Mouse (Mus musculus) heart, adult 8-10 months (tissue): Measurements from ENCODE around the gene Irf1. TPM values are rescaled to one million over a fixed set of nuclear protein-coding genes. Genes with fewer than 3 reads are reported as not detected.
A peak's percentile ranks its signal among the peaks of the same experiment; 100 is the strongest.

ENCODE experiments used
- DNase-seq: peaks from one replicate; pipeline ENCODE4 v3.0.0; 2022; ENCODE audit warnings: low spot score
- total RNA-seq, 4 experiments: library from RNA; stranded (reverse); gene quantifications; 2 replicates each; pipeline ENCODE4 v1.2.4; 2022

The Irf1 gene
- total RNA-seq, 4 experiments from 2014 or later: 15.7 to 20.1 (median 17.2) TPM

DNA sequence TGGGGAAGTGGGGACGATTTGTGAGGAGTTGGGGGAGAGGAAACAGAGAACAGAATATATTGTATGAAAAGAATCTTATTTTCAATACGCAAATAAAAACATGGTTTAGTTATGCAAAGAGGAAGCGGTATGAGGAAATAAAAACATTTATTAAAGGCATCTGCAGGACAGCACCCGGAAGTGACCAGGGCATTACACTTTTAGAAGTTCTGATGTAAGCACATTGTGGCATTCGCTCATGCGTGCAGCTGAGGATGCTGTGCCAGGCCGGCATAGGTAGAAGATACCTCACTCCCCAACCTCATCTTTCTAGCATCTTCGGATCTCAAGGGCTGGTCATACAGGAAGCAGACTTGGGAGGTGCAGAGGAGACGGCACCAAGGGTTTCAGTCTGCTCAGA lies 13.5 kb downstream of the Irf1 start:
- no peak for DNase-seq

DNA sequence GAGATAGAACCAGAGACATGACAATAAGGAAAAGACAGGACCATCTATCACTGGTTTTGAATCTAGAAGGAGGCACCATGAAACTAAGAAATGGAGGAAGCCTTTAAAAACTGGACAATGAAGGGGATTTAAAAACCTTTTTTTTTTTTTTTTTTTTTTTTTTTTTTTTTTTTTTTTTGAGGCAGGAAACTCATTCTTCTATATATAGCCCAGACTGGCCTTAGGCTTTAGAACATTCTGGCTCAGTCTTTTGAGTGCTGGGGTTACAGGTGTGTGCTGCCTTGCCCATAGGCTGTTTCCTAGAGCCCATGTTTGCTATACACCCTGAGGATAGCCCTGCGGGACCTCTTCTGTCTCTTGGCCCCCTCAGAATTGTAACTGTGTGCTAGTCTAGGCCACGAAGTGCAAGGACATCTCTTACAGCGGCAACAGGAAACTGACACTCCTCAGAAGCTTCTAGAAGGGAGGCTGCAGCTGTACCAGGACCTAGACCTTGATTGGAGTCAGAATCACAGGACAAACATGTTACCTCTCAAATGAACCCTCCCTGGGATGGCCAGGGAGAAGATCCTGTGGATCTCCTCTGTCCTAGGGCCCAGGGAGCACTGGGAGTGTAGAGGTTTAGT lies 15.6 kb downstream of the Irf1 start:
- no peak for DNase-seq

DNA sequence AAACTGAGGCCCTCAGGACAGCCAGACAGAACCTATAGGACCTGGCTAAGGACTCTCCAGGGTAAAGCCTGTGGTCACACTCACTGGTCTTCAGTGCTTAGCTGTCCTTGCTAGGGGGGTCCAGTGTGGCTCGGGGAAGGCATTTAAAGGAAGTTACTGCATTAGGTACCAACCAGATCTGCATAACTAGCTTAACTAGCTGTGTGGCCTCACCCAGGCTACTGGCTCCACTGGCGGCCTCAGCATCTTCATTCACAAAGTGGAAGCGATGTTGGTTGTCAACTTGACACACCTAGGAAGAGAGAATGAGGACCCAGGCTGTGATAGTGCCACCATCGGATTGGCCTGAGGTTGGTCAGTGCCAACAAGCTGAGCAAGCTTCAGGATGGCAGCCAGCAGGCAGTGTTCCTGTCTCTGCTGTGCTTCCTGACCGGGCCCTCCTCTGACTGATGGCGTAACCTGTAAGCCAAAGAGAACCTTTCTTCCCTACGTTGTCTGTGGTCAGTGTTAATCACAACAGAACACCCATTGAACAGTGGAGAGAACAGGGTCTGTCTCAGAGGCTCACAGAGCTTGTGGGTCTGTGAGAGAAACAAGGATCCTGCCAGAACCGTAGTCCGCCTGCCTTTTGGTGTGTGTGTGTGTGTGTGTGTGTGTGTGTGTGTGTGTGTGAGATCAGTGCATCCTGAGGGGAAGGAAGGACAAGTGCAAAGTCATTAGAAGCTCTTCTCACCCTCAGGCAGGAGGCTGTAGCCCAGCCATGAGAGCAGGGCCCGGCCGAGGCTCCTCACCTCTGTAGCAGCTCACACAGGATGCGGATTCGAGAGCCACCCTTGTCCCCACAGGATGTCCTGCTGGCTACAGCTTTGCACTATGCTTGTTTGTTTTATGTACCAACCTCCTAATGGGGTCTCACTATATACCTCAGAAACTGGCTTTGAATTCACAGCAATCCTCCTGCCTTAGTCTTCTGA lies 16.5 kb downstream of the Irf1 start:
- no peak for DNase-seq

DNA sequence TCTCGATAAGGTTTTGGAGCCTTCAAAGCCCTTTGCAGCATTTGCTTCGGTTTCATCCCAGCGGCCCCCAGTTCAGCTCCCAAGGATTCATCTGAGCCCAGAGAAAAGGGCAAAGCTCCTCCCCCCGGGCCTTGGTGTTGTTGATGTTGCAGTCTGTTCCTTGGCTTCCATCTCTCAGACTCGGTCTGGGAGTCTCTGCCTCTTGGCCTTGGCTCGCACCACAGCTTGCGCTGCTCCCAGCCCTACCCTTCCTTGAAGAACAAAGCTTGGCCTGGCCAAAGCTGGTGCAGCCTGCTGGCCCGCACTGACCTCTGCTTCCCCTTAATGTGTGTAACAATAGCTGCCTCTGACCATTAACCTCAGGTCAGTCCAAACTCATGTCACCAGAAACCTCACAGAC lies 18.4 kb downstream of the Irf1 start:
- DNase-seq: peak; percentile 79

DNA sequence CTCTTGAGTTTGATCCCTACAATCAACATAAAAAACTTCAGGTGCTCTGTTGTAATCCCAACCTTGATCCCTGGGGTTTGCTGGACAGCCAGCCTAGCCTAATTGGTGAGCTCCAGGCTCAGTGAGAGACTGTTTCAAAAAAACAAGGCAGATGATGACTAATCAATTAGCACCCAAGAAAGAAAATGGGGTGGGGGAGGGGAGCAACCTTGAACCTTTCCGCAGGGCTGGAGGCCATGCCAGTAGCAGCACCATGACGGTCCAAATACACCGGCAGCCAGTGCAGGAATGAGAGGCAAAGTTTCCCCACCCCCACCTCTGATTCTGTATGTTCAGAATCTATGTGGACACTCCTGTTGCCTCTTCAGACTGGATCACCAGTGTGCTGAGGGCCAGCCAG lies 19.5 kb downstream of the Irf1 start:
- no peak for DNase-seq

DNA sequence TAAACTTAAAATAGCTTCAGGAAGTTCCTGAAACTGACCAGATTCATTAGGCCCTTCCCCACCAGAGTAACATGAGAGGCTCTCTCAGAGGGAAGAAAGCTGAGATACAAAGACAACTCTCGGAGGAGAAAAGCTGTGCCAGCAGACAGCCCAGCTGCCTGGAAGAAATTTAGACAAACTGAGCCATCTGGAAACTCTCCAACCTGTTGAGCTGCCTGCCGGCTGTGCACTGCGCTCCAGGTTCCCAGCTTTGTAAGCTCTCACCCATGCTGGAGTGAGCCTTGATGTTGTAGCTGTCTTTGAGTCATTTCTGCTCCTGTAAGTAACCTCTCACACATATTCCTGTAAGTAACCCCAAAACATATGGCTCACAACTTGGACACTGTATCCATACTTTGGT lies 23.2 kb downstream of the Irf1 start:
- no peak for DNase-seq

DNA sequence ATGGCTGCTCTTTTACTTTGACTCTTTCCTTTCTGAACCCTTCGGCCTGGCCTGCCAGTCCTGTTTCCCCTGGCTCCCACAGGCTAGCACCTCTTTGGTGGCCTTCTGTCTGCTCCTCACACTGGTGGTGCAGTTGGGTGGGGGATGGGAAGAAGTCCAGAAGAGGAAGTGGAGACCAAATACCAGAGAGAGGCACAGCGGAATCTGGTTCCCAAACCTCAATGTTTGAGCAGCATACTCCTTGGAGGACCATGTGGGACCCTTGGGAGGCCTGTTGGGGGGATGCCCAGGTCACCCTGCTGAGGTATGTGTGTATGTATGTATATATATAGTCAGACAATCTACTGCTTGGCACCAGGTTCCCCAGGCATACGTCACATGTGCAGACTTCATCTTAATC lies 24.2 kb downstream of the Irf1 start:
- no peak for DNase-seq

DNA sequence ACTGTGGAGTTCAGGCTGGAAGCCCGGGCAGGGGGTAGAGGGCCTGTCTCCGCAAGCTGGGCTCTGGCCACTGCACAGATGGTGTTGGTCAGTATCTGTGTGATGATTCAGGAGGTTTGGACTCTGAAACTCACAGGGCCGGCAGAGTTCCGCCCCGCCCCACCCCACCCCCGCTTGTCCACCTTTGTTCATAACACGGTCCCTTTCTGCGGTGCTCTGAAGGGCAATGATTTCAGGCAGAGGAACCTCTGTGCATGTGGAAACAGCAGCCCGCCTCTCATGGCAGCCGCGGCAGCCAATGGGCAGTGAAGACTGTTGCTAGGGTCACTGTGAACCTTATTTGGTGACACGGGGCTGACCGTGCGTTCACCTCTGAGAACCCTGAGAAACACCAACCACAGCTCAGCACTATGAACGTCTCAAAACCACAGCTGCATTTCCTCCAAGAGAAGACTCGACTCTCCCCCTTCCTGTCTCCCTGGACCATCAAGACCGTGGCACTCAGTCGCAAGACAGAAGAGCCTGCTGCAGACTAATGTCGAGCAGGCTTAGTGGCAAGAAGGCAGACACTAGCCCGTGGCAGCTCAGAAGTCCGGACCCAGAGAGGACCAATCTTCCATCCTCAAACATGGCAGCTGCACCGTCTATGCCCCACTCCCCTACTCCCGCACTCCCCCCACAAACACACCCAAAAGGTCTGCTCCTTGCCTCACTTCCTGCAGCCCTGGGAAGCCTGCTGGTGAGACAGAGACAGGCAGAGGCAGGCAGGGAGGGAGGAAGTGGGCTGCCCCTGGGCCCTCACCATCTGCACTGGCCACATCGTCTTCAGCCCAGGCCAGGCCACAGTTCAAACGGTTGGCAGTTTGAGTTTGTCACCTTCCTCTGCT lies 25.1 kb downstream of the Irf1 start:
- DNase-seq: no peak

DNA sequence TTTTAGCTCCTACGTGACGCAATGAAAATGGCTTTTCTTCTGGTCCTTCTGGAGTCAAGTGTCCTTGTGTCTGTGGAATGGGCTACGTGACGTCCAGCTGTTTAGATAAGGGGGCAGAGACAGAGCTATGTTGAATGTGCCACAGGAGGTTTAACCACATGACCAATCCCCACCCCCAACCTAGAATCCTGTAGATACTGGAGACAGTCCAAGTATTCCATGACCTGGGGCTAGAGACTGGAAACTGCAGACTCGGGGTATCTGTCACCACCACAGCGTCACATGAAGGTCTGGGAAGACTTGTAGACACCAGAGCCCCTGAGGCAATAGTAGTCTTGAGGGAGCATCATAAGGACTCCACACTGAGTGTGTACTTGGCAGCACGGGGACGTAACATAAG lies 26.0 kb downstream of the Irf1 start:
- no peak for DNase-seq

DNA sequence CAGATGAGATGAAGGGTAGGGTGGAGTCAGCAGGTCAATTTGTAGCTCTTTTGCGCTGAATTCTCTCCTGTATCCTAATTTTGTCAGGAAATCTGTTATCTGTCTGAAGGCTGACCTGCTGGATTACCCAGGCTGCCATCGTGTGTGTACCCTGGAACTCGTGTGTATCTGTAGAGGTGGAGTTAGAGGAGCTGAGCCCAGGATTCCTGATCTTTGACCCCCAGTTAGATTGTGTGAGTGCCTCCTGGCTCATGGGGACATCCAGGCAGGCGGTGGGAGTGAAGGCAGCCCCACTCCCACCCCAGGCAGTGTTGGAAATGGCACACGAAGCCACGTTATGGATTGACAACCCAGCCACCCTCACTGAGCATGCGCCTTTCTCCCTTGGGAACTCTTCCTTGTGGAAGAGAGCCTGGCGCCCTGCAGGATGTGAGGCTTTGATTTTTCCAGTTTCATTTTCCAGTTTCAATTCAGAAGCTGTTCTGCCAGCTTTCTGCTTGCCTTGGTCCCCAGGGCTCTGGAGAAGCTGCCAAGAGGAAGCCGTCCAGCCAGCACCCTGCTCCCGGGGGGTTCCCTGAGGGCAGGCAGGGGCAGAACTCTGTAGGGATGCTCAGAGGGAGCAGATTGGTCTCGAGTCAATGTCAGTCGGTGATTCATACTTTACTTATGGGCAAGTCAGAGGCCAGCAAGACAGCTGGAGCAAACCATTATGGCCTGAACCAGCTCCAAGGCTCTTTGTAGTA lies 26.8 kb downstream of the Irf1 start:
- DNase-seq: peak; percentile 85

DNA sequence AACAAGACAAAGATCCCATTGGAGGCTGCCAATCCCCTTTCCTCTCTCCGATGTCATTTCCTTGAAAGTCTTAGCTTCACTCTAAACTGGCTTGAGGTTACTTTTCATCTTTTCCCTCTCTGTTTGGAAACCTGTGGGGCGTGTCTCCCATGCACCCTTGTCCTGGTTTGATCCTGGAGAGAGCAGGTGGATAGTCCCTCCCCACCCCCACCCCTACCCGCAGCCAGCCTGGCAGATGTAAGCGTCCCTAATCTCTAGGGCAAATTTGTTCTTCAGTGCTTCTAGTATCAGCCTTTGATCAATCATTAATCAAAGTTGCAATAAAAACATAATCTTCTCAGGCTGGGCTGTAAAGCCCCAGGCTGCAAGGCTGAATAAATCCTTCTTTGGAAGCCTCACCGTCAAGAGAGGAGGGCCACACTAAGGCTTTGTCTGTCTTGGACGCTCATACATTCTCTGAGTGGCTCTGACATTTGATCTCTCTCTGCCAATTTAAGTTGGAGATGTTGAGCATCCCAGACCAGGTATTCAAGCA lies 27.6 kb downstream of the Irf1 start:
- DNase-seq: no peak

DNA sequence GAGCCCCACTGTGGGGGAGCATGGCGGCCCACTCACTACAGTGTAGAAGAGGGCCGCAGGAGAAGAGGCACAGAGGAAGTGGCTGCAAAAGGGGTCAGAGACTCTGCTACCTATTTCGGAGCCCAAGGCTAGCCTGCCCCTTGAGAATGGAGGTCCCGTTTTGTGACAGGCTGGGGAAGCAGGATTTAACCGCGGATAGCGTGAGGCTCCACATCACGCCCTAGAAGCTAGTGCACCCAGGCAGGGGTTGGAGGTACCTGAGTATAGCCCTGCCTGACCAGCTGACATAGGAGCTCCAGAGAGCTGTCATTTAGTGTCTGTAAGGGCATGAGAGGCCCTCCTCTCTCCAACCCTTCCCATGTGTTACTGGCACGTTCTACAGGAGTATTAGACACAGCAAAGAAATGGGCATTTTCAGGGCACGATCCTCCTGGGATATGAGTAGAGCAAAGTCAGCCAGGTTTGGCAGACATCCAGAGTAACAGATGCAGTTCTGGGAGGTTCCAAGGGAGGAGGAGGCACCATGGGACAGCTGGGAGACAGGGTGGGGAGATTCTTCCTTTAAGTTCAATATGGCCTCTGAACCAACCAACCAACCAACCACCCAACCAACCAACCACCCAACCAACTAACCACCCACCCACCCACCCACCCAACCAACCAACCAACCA lies 28.4 kb downstream of the Irf1 start:
- no peak for DNase-seq

DNA sequence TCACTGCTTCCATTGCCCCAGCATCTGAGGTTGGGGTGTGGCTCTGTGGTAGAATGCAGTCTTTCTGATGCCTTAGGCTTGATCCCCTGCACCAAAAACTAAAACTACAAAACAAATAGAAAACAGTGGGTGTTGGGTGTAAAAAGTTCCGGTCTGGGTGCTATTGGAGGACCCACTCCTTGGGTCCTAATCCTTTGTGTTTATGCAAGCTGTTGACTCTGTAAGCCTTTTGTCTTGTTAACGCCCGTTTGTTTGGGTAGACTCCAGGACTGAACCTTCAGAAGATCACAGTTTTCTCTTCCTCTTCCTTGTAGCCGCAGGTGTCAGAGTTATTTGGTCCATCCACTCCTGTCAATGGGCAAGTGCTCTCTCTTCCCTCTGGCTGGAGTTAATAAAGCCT lies 30.2 kb downstream of the Irf1 start:
- DNase-seq: no peak

DNA sequence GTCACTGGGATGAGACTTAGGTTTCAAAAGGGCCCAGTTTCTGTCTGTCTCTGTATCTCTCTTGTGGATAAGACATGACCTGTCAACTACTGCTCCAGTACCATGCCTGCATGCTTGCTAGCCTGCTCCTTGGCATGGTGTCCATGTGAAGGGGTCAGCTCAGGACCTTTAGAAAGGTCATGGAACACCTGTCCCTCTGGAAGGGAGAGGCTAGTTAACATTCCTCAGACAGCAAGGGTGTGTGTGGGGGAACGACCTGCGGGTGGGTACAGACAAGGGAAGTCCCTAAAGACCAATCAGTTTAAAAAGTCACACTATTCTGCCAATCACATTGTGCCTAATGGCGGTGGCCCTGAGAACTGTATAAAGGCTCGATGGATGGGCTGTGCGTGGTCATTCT lies 31.2 kb downstream of the Irf1 start:
- no peak for DNase-seq

DNA sequence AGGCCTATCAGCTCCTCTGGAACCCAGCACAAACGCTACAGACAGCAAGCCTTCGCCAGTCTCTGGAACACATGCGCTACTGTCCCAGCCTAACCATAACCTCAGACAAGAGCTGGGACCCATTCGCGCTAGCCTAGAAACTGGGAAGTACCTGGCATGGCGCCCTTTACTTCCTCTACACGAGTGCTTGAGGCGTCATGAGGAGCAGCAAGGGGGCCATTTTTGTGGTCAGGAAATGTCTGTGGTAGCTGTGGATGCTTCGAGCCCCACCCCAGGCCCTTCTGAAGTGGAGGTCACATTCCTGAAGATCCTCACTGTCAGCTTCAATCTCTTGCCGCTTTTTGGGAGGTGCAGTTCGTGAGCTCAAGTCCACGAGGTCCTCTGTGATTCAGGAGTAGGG lies 33.3 kb downstream of the Irf1 start:
- DNase-seq: no peak

DNA sequence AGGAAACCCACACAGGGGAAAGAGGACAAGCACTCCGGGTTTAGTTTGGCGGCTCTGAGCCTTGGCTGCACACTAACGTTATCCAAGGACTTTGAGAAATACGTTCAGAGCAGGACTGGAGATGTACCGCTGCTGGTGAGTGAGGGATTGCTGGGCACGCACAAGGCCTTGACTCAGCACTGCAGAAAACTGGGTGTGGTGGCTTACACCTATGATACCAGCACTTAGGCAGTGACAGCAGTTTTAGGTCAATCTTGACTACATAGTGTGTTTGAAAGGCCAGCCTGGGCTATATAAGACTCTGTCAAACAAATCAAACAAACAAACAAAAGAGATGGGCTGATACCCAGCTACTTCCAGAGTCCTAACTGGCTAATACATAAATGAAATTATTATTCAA lies 33.7 kb downstream of the Irf1 start:
- no peak for DNase-seq

DNA sequence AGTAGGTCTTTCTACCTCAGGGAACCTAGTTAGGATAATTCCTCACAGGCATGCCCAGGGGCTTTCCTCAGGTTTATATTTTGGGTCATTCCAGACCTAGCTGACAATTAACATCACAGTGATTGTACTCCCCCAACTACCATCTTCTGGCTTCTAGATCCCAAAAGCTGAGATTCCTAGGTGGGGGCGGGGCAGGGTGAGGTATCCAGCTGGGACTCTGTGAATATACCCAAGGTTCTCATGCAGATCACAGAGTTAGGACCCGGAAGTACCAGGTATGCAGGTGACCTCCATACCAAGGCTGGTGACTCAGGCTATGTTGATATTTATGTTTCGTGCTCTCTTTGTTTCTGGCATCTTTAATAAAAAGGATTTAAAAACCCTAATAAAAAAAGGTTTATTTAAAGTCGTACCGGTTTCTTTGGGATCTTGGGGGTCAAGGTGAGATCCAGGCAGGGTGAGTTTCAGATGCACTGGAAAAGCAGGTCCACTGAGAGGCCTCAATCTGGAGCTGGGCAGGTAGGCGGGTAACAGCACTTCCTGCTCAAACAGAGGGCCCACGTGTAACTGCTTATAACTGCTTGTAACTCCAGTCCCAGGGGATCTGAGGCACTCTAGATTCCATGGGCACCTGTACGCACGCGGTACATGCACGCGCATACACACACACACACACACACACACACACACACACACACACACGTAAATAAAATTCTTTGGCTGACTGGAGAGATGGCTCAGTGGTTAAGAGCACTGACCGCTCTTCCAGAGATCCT lies 34.9 kb downstream of the Irf1 start:
- no peak for DNase-seq

DNA sequence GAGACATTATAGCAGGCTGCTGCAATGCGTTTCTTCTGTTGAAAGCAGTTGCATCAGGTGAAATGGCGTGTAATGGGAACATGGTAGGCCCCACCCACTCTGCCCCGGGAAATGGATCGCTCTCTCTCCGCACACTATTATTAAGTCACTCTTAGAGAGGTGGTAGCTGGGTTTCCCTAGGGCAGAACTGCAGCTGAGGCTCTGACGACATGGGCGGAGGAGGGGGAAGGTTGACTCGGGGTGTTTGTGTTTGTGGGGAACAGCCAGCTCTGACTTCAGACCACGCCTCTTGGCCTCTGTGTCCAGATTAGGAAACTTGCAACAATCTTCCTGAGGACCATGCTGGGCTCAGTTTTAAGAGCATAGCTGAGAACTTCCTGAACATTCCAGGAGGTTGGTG lies 36.0 kb downstream of the Irf1 start:
- DNase-seq: peak; percentile 85

DNA sequence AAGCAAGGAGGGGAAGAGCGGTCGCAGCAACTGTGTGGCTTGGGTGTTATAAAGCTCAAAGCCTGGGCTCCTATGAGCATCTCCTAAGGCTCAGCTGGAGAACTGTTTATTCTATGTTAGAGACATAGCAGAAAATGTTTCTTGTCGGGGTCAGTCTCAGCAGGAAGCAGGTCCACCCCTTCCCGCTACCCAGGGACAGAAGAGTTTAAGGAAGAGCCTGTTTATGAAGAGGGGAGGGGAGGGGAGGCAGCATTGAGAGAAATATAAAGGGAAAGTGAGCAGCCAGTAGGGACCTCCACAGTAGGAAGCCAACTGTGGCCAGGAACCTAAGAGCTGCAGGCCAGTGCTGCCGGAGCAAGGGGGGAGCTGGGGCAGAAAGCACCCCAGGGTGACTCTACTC lies 39.5 kb downstream of the Irf1 start:
- DNase-seq: no peak

DNA sequence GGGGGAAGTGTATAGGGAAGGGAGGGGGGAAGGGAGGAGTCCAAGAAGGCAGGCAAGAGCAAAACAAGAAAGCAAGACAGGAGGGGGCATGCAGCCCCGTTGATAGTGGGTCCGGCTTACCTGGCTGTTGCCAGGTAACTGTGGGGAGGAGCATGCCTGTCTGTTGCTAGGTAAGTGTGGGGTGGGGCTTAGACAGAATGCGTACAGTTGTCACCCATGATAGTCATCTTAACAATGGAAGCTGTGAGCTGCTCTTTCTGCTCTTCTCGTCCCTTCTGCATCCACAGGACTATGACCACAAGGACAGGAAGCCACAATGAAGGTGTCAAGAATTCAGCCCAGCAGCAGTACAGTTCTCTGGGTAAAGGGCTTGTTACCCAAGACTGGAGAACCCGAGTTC lies 40.3 kb downstream of the Irf1 start:
- no peak for DNase-seq
